Mouse (Mus musculus) forebrain, embryonic 15.5 days (tissue): Measurements from ENCODE around the gene Ccdc187. TPM values are rescaled to one million over a fixed set of nuclear protein-coding genes. Genes with fewer than 3 reads are reported as not detected.

Source experiments
- ATAC-seq: fragments of 200-750 bp; cut with Nextera tagmentation; replicated peaks from 2 replicates; pipeline ENCODE4 v1.8.0; 2017; ENCODE audit warnings: mild to moderate bottlenecking, moderate TSS enrichment, moderate library complexity
- H3K27ac ChIP-seq: fragments of 300-500 bp; sonication (generic); replicated peaks from 2 replicates; pipeline ENCODE4 v1.5.1; 2015; ENCODE audit warnings: mild to moderate bottlenecking, inconsistent platforms
- H3K27me3 ChIP-seq: fragments of 300-500 bp; sonication (generic); 2 replicates; pipeline ENCODE4 v1.6.1; 2015; ENCODE audit warnings: inconsistent platforms
- H3K36me3 ChIP-seq: fragments of 300-500 bp; sonication (generic); 2 replicates; pipeline ENCODE4 v1.6.1; 2015; ENCODE audit warnings: mild to moderate bottlenecking, inconsistent platforms
- H3K4me1 ChIP-seq: fragments of 300-500 bp; sonication (generic); 2 replicates; pipeline ENCODE4 v1.6.1; 2015; ENCODE audit warnings: inconsistent platforms
- H3K4me2 ChIP-seq: fragments of 300-500 bp; sonication (generic); replicated peaks from 2 replicates; pipeline ENCODE4 v1.6.1; 2015; ENCODE audit warnings: mild to moderate bottlenecking, inconsistent platforms
- H3K4me3 ChIP-seq: fragments of 300-500 bp; sonication (generic); 2 replicates; pipeline ENCODE4 v1.5.1; 2015; ENCODE audit warnings: mild to moderate bottlenecking, inconsistent platforms
- H3K9ac ChIP-seq: fragments of 300-500 bp; sonication (generic); replicated peaks from 2 replicates; pipeline ENCODE4 v1.6.1; 2015; ENCODE audit warnings: mild to moderate bottlenecking, inconsistent platforms
- H3K9me3 ChIP-seq: fragments of 300-500 bp; sonication (generic); 2 replicates; pipeline ENCODE4 v1.6.1; 2016; ENCODE audit warnings: inconsistent platforms
- WGBS: fragments of 180-500 bp; shearing (Covaris S2); methylation state at CpG from one replicate; pipeline ENCODE4 v1.1.7; 2015; ENCODE audit warnings: mixed read lengths; 5-methylcytosine and 5-hydroxymethylcytosine counted together
- polyA plus RNA-seq: library from polyadenylated mRNA; unstranded; fragments of >200 nt; fragmentation: Nextera tagmentation; extraction: Ambion mirVana; gene quantifications from 2 replicates; pipeline ENCODE4 v1.2.1, GENCODE M21; 2015

Gene Ccdc187
- polyA plus RNA-seq, 1 experiment from 2014 or later, result 0.24 TPM

DNA sequence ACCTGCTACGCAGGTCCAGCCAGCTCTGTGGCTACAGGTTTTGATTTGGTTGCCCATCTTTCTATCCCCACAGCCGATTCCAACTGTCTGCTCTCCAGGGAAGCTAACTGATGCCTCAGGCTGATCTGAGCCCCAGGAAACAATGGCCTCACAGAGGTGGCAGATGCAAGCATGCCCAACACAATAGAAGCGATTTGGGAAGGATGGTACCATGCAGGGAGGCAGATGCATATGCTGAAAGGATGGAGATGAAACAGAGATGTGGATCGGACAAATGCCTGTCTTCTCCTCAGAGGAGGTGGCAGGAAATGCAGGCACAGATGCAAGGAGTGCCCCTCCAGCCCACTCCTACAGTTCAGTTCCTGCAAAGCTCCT, 4.5 kb upstream of the Ccdc187 start:
- Histone ChIP-seq H3K4me3 (peak overlapping the region; percentile 22; the same call in 1 of the 2 replicates), H3K4me1 (peaks cover 45% of the 10 kb centered on the region), H3K36me3 (no peaks in the 10 kb centered on the region), H3K9ac (peak overlapping the region; percentile 27; the same call in 1 of the 2 replicates), H3K27me3 (no peaks in the 10 kb centered on the region), H3K4me2 (peak overlapping the region; percentile 39; the same call in 1 of the 2 replicates), H3K27ac (peak overlapping the region; percentile 79), H3K9me3 (no peaks in the 10 kb centered on the region)
- WGBS, result 5% methylated on average over 4 of the region's 4 CpGs
- peak; percentile 21; the same call in 1 of the 2 replicates for ATAC-seq

DNA sequence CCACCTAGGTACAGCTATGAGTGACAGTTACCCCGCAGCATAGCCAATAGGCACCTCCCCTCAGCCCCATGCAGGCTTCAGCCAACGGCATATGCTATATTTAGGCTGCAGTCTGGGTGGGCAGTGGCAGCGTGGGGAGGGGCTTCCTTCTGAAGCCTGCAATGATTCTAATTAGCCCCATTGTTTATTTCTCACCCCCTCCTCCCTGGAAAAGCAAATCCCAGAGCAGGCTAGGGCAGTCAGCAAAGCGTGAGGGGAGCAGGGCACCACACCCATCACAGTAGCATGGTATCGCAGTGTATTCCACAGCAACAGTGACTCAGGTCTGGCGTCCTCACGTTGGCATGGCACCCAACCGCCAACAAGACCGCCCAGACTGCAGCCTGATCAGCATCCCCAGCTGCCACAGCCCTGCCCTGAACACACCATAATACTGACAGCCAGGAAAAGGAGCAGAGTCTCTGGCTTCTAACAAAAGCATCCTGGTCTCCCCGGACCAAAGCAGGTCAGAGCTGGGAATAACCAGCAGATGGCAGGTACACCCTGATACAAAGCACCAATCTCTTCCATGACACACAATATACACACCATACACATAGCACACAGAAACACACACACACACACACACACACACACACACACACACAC, 4.0 kb upstream of the Ccdc187 start:
- Histone ChIP-seq H3K27me3 (no peaks in the 10 kb centered on the region), H3K36me3 (no peaks in the 10 kb centered on the region)

DNA sequence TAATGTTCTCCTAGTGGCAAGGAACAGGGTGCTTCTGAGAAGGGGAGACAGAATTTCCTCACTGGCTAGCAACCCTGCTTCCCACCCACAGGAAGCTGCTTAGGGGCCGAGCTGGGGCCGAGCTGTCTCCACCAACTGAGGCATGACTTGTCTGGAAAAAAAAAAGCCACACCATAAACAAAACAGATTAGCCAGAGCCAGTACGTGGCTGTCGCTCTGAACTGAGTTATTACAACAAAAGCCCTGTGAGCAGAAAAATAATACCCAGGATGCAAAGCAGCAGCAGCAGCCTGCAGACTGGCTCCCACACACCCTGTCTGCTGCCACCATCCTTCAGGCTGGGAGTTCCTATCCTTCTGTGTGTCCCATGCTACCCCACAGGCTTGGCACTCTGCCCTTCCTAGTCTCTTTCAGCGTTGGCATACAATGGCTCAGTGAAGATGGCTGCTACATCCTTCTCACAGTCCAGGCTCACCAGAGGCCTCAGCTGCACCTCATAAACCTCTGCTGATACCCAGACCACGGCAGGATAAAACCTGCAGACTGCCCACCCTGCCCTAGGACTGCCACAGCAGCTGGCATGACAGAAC, 2.3 kb upstream of the Ccdc187 start:
- H3K27me3 ChIP-seq, result no peaks in the 10 kb centered on the region
- no peak for ATAC-seq

More for the DNA sequence above, 4.0 kb upstream of the Ccdc187 start:
- H3K4me2 ChIP-seq, result peak overlapping the region; percentile 39
- H3K27ac ChIP-seq, result peak overlapping the region; percentile 79
- peak overlapping the region; percentile 22 for H3K4me3 ChIP-seq
- no peaks in the 10 kb centered on the region for H3K9me3 ChIP-seq
- WGBS, result under 1% methylated on average over 10 of the region's 10 CpGs
- ATAC-seq, result peak; percentile 84
- H3K4me1 ChIP-seq, result peaks cover 45% of the 10 kb centered on the region
- peak overlapping the region; percentile 27; the same call in 1 of the 2 replicates for H3K9ac ChIP-seq

DNA sequence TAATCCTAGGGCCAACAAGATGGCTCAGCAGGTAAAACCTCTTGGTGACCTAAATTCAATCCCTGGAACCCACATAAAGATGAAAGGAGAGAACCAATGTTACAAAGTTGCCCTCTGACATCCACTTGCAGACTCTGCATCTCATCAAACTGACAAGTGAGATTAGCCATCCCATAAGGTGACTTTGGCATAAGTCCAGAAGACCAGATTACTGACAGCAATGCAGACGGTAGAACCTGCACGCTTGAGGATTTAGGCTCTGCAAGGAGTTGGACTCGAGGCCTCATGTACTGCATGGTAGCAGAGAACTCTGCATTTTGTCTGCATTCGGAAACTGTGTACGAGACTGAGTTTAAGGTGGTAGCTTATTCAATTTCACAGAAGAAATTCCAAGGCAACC, 4.2 kb downstream of the Ccdc187 start:
- Histone ChIP-seq H3K4me1 (peaks cover 6% of the 10 kb centered on the region), H3K4me2 (no peak overlapping the region), H3K27me3 (no peaks in the 10 kb centered on the region), H3K9ac (no peak overlapping the region), H3K36me3 (no peaks in the 10 kb centered on the region), H3K4me3 (no peak overlapping the region), H3K9me3 (no peaks in the 10 kb centered on the region), H3K27ac (no peak overlapping the region)
- ATAC-seq, result no peak
- 76% methylated on average over 5 of the region's 5 CpGs for WGBS

More for the DNA sequence above, 2.3 kb upstream of the Ccdc187 start:
- Histone ChIP-seq H3K4me3 (no peak overlapping the region), H3K9me3 (no peaks in the 10 kb centered on the region), H3K4me1 (peaks cover 45% of the 10 kb centered on the region), H3K36me3 (no peaks in the 10 kb centered on the region), H3K9ac (no peak overlapping the region), H3K27ac (peak overlapping the region; percentile 79), H3K4me2 (no peak overlapping the region)
- 20% methylated on average over 6 of the region's 6 CpGs for WGBS

DNA sequence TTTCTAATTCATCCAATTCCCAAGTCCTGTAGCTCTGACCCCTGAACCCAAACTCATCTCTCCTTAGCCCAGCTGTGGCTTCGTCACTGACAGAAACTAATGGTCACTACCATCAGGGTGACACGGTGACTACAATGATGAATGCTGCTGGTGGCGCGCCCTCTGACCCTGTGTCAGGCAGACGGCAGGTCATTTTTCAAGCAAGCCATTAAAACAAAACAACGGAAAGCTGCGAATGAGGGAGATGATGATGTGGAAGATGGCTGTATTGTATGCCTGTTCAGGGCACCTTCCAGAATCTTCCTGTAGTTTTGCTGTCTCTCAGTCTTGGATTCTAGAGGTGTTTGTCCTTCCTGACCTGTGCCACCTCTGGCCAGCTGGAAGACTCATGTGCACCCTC, 8.0 kb downstream of the Ccdc187 start:
- Histone ChIP-seq H3K36me3 (no peaks in the 10 kb centered on the region), H3K4me1 (peaks cover 6% of the 10 kb centered on the region), H3K27me3 (no peaks in the 10 kb centered on the region), H3K27ac (no peak overlapping the region), H3K4me3 (no peak overlapping the region), H3K9ac (no peak overlapping the region), H3K4me2 (no peak overlapping the region), H3K9me3 (no peaks in the 10 kb centered on the region)
- WGBS, result 85% methylated on average over 7 of the region's 7 CpGs
- no peak for ATAC-seq

DNA sequence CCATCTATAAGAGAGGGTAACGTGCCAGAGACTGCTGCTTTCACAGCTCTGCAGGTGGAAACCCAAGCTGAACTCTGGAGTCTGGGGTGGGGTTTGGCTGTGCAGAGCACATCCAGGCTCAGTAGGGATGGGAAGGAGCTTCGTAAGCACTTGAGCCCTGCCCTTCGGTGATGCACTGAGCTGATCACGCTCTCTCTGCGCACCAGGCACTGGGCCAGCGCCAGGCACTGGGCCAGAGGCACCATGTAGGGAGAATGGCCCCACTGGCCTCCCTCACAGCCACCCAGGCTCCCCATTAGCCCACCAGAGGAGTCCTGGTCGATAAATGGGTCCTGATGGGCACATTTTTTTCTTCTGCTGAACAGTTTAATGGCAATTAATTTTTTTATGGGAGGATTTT, 8.6 kb downstream of the Ccdc187 start:
- no peaks in the 10 kb centered on the region for H3K27me3 ChIP-seq
- H3K4me1 ChIP-seq, result peaks cover 6% of the 10 kb centered on the region
- H3K9ac ChIP-seq, result peak overlapping the region; percentile 10; the same call in 1 of the 2 replicates
- no peaks in the 10 kb centered on the region for H3K36me3 ChIP-seq
- H3K4me3 ChIP-seq, result no peak overlapping the region
- no peak; the same call in 1 of the 2 replicates for ATAC-seq
- H3K27ac ChIP-seq, result 0 out of 2 replicates have a peak overlapping the region, but pooled peaks have one; percentile 37
- H3K4me2 ChIP-seq, result no peak overlapping the region
- no peaks in the 10 kb centered on the region for H3K9me3 ChIP-seq
- WGBS, result 40% methylated on average over 7 of the region's 7 CpGs

DNA sequence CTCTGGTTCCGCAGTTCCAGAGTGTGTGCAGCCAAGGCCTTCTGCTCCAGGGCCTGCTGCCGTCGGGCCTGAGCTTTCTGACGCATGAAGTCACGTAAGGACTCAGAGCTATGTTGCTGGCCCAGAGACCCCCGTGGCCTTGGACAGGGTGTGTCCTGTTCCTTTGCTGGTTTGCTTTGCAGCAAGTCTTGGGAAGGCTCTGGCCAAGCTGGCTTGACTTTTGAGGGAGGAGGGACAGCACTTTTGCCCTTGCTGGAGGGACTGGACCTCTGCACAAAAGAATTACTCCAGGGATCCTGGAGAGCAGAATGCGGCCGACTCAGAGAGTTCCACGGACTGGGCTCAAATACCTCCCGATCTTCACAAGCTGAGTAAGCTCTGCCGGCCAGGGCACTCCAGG, 13.8 kb downstream of the Ccdc187 start:
- no peak overlapping the region for H3K4me3 ChIP-seq
- no peaks in the 10 kb centered on the region for H3K9me3 ChIP-seq
- H3K27ac ChIP-seq, result no peak overlapping the region
- 67% methylated on average over 11 of the region's 11 CpGs for WGBS
- H3K4me2 ChIP-seq, result no peak overlapping the region
- peaks cover 2% of the 10 kb centered on the region for H3K4me1 ChIP-seq
- ATAC-seq, result no peak
- H3K9ac ChIP-seq, result no peak overlapping the region
- no peaks in the 10 kb centered on the region for H3K27me3 ChIP-seq
- H3K36me3 ChIP-seq, result no peaks in the 10 kb centered on the region

DNA sequence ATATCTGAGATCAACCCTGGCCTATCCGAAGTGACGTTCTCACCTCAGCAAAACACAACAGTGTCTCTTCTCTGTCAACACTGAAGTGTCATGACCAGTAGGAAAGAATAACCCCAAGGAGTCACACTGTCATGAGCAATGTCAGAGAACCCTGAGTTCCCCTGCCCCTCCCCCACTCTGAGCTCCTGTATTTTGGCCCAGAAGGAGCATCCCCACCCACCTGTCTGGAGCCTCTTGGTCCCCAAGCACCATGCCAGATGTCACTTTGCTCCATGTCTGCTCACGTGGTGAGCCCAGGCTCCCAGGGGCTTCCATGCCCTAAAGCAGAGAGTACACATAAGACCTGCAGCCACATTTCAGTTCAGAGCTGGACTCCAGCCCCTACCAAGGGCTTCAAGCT, 14.6 kb downstream of the Ccdc187 start:
- Histone ChIP-seq H3K4me2 (no peak overlapping the region), H3K4me1 (no peaks in the 10 kb centered on the region), H3K36me3 (no peaks in the 10 kb centered on the region), H3K9me3 (no peaks in the 10 kb centered on the region), H3K27ac (no peak overlapping the region), H3K4me3 (no peak overlapping the region), H3K9ac (no peak overlapping the region), H3K27me3 (no peaks in the 10 kb centered on the region)
- no peak for ATAC-seq
- WGBS, result 82% methylated on average over 3 of the region's 3 CpGs

DNA sequence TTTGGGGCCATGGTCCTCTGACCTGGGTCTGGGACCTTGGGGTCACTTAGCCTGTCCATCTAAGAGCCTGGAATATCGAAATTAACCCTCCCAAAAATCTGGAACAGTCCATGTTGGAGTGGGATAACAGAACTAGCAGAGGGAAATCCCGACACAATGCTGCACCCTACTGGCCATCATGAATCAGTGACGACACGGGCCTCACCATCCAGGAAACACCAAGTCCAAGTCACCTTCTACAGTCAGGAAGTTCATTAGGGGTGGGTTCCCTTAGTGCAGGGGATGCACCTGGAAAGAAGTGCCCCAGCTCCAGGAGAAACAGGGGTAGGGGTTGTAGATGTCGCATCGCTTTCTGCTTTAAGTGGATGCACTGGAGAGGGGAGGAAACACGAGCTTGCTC, 20.7 kb downstream of the Ccdc187 start:
- no peak for ATAC-seq
- Histone ChIP-seq H3K9me3 (no peaks in the 10 kb centered on the region), H3K27me3 (no peaks in the 10 kb centered on the region), H3K4me1 (no peaks in the 10 kb centered on the region), H3K4me3 (no peak overlapping the region), H3K4me2 (no peak overlapping the region), H3K36me3 (no peaks in the 10 kb centered on the region), H3K9ac (no peak overlapping the region), H3K27ac (no peak overlapping the region)
- WGBS, result 17% methylated on average over 7 of the region's 7 CpGs

DNA sequence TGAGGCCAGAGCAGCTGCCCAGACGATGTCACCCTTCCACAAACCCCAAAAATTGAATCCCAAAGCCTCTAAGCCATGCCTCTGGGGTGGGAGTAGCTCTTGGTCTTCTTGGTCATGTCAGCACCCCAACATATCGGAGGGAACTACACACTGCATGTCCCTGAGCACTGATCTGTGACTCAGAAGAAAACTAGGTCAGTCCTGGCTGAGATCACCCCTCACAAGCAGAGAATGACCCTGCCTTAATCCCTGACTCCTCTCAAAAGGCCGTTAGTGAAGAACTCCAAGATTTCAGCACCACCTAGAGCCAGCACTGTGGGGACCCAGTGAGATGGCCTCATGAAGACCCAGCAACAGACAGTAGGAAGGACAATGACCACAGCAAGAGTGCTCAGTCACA, 26.1 kb downstream of the Ccdc187 start:
- 45% methylated on average over 3 of the region's 3 CpGs for WGBS
- no peaks in the 10 kb centered on the region for H3K9me3 ChIP-seq
- H3K9ac ChIP-seq, result no peak overlapping the region
- no peak for ATAC-seq
- no peak overlapping the region for H3K4me3 ChIP-seq
- no peak overlapping the region for H3K27ac ChIP-seq
- H3K4me2 ChIP-seq, result no peak overlapping the region
- no peaks in the 10 kb centered on the region for H3K27me3 ChIP-seq
- no peaks in the 10 kb centered on the region for H3K36me3 ChIP-seq
- no peaks in the 10 kb centered on the region for H3K4me1 ChIP-seq

DNA sequence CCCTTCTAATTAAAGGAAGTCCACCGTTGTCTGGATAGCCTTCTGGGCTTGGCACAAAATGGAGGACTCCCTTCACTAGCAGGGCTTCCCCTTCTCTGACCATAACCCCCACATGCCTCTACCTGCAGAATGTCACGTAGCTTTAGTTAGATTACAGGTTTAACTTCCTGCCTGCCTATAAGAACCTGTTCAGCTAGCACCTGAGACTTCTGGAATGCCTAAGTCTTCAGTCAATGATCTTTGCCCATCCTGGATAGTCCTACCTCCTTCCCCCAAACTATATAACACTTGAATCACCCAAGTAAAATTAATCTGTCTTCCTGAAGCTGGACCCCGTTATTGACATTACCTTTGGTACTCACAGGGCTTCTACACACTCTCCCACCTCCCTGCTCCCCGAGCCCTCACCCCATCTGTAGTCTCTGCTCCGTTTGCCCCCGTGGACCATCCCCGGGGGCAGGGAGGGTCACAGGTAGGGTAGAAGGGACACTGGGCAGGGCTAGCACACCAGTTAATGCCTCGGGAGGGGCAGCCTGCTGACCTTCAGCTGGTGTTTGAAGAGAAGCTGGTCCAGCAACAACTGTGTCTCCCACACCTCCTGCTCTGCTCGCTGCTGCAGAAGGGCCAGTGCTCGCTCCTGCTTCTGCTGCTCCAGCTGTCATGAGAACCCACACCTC, 28.2 kb downstream of the Ccdc187 start:
- no peak overlapping the region for H3K4me2 ChIP-seq
- ATAC-seq, result no peak
- H3K4me1 ChIP-seq, result no peaks in the 10 kb centered on the region
- no peak overlapping the region for H3K9ac ChIP-seq
- no peak overlapping the region for H3K27ac ChIP-seq
- no peaks in the 10 kb centered on the region for H3K27me3 ChIP-seq
- no peaks in the 10 kb centered on the region for H3K9me3 ChIP-seq
- no peak overlapping the region for H3K4me3 ChIP-seq
- 78% methylated on average over 10 of the region's 10 CpGs for WGBS
- no peaks in the 10 kb centered on the region for H3K36me3 ChIP-seq

DNA sequence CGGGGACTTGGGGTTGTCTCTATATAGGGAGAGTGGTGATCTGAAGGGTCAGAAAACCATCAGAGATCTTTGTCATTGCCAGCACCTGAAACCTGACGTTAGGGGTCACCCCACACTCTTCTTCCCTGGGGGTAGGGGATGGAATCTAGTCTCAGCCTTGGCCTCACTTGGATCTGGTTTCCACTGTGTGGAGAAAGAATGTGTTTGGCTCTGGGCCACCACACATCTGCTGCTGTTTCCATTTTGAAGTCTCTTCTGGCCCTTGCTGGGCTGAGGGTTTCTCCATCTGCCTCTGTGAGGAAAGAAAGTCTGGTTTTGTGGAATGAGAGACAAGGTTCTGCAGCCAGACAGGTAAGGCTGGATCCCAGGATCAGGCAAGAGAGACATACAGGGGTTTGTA, 29.3 kb downstream of the Ccdc187 start:
- Histone ChIP-seq H3K4me3 (no peak overlapping the region), H3K36me3 (no peaks in the 10 kb centered on the region), H3K27me3 (no peaks in the 10 kb centered on the region), H3K27ac (no peak overlapping the region), H3K4me2 (no peak overlapping the region), H3K4me1 (no peaks in the 10 kb centered on the region), H3K9me3 (no peaks in the 10 kb centered on the region), H3K9ac (no peak overlapping the region)
- ATAC-seq, result no peak
- 90% methylated on average over 2 of the region's 2 CpGs for WGBS
